Mouse (Mus musculus) granulocyte monocyte progenitor cell, adult 5-6 weeks (primary cell): ENCODE results near the gene Zfp239. TPM values are rescaled to one million over a fixed set of nuclear protein-coding genes. Genes with fewer than 3 reads are reported as not detected.
A peak's percentile ranks its signal among the peaks of the same experiment; 100 is the strongest.
"Not testable (repeated sequence)": the region's sequence is repeated elsewhere in the genome, so short reads cannot be mapped to it uniquely, and the experiment has no call there.

Experiments
- ATAC-seq: replicated peaks from 2 replicates; pipeline ENCODE4 v1.8.0; 2016; ENCODE audit warnings: mild to moderate bottlenecking, moderate TSS enrichment, inconsistent platforms; ENCODE audit not compliant: poor library complexity, severe bottlenecking
- total RNA-seq, 2 experiments: library from RNA; stranded (forward) in 1 of 2; stranded (reverse) in 1 of 2; fragments of 200-712, 200-1000 nt in 1 of 2; fragments of >200 nt in 1 of 2; fragmentation: Nextera tagmentation in 1 of 2; gene quantifications; 2 replicates each; pipeline ENCODE4 v1.2.3; 2014 to 2017

Gene Zfp239
- total RNA-seq (2014; fragmentation: Nextera tagmentation) (5.5 and 9.7 TPM in 2 replicates), total RNA-seq (2017) (5.6 and 11.0 TPM in 2 replicates)

GRCm38 (mm10) chr6:117861848-117862247, at the start of gene Zfp239:
Gene Zfp239, plus strand, starts transcription at chr6:117862100.
- ATAC-seq, result no peak

- ATAC-seq, result no peak
These were observed 47.2 kb upstream of the Zfp239 start for GRCm38 (mm10) chr6:117814681-117815080.

- peak; percentile 78 for ATAC-seq
These were observed 44.8 kb upstream of the Zfp239 start for GRCm38 (mm10) chr6:117817108-117817541.

- ATAC-seq, result no peak
These were observed 41.6 kb upstream of the Zfp239 start for GRCm38 (mm10) chr6:117820327-117820726.

- ATAC-seq, result peak; percentile 86
These were observed 36.5 kb upstream of the Zfp239 start for GRCm38 (mm10) chr6:117825369-117825768.

- ATAC-seq, result peak; percentile 80
These were observed 33.6 kb upstream of the Zfp239 start for GRCm38 (mm10) chr6:117828273-117828672.

- peak; percentile 96 for ATAC-seq
These were observed 21.0 kb upstream of the Zfp239 start, which contains the start of gene Zfp637 for GRCm38 (mm10) chr6:117840686-117841510. Gene Zfp637, plus strand, starts transcription at chr6:117841180.

- ATAC-seq, result 0 out of 2 replicates have a peak, but pooled peaks have one; percentile 8
These were observed 20.4 kb upstream of the Zfp239 start for GRCm38 (mm10) chr6:117841511-117841955.

- no peak for ATAC-seq
These were observed 17.3 kb upstream of the Zfp239 start for GRCm38 (mm10) chr6:117844597-117844996.

- ATAC-seq, result not testable (repeated sequence)
These were observed 15.2 kb upstream of the Zfp239 start for GRCm38 (mm10) chr6:117846671-117847070.

GRCm38 (mm10) chr6:117847772-117848171, 14.1 kb upstream of the Zfp239 start:
- ATAC-seq, result no peak

- ATAC-seq, result no peak
These were observed 13.3 kb upstream of the Zfp239 start for GRCm38 (mm10) chr6:117848577-117848976.

- ATAC-seq, result peak; percentile 53; the same call in 1 of the 2 replicates
These were observed 10.2 kb upstream of the Zfp239 start for GRCm38 (mm10) chr6:117851747-117852146.

- no peak for ATAC-seq
These were observed 3.9 kb upstream of the Zfp239 start for GRCm38 (mm10) chr6:117857990-117858389.

- ATAC-seq, result no peak; the same call in 1 of the 2 replicates
These were observed 565 bp downstream of the Zfp239 start for GRCm38 (mm10) chr6:117862465-117862864.

- ATAC-seq, result peak; percentile 96
These were observed 1.2 kb downstream of the Zfp239 start for GRCm38 (mm10) chr6:117862899-117863620.

GRCm38 (mm10) chr6:117863751-117864150, 1.9 kb downstream of the Zfp239 start:
- ATAC-seq, result no peak

- ATAC-seq, result no peak
These were observed 6.3 kb downstream of the Zfp239 start for GRCm38 (mm10) chr6:117868187-117868586.

- ATAC-seq, result no peak
These were observed 9.1 kb downstream of the Zfp239 start for GRCm38 (mm10) chr6:117871034-117871433.

GRCm38 (mm10) chr6:117873450-117873849, 11.6 kb downstream of the Zfp239 start:
- not testable (repeated sequence) for ATAC-seq
